Mouse (Mus musculus) testis, adult 2 months (tissue): ENCODE results near the gene Rnf150. TPM values are rescaled to one million over a fixed set of nuclear protein-coding genes. Genes with fewer than 3 reads are reported as not detected.

Experiments used
- H3K27ac ChIP-seq: fragments of 200-500 bp; 2 replicates; pipeline ENCODE4 v1.5.1; 2012; ENCODE audit warnings: low read depth, low read length; ENCODE audit not compliant: control insufficient read depth, insufficient read depth
- H3K27me3 ChIP-seq: fragments of 200-500 bp; 2 replicates; pipeline ENCODE4 v1.6.1; 2012; ENCODE audit warnings: mild to moderate bottlenecking, low read length, moderate library complexity; ENCODE audit not compliant: control insufficient read depth, insufficient read depth
- H3K36me3 ChIP-seq: fragments of 200-500 bp; 2 replicates; pipeline ENCODE4 v1.6.1; 2012; ENCODE audit warnings: mild to moderate bottlenecking, low read length; ENCODE audit not compliant: control insufficient read depth, insufficient read depth
- H3K4me1 ChIP-seq: fragments of 200-500 bp; 2 replicates; pipeline ENCODE4 v1.6.1; 2012; ENCODE audit warnings: low read length; ENCODE audit not compliant: control insufficient read depth, insufficient read depth
- H3K4me3 ChIP-seq: fragments of 200-500 bp; 2 replicates; pipeline ENCODE4 v1.5.1; 2012; ENCODE audit warnings: low read depth, mild to moderate bottlenecking, low read length, moderate library complexity, mixed read lengths; ENCODE audit not compliant: control insufficient read depth
- CTCF ChIP-seq: fragments of 200-500 bp; IDR thresholded peaks from 2 replicates; pipeline ENCODE4 v1.5.1; 2012; ENCODE audit warnings: low read depth, mild to moderate bottlenecking, inconsistent platforms, low read length, moderate library complexity; ENCODE audit not compliant: control insufficient read depth, insufficient read depth, insufficient replicate concordance
- POLR2A ChIP-seq: fragments of 200-500 bp; IDR thresholded peaks from 2 replicates; pipeline ENCODE4 v1.6.1; 2012; ENCODE audit warnings: low read depth, mild to moderate bottlenecking, inconsistent platforms, low read length, moderate library complexity; ENCODE audit not compliant: control insufficient read depth
- polyA plus RNA-seq: library from polyadenylated mRNA; depleted of rRNA; stranded (reverse); fragments of >200 nt; gene quantifications from 2 replicates; pipeline ENCODE4 v1.2.3, GENCODE M21; 2012; rRNA removed

The Rnf150 gene
- polyA plus RNA-seq: 0.33 and 0.37 TPM in 2 replicates

DNA sequence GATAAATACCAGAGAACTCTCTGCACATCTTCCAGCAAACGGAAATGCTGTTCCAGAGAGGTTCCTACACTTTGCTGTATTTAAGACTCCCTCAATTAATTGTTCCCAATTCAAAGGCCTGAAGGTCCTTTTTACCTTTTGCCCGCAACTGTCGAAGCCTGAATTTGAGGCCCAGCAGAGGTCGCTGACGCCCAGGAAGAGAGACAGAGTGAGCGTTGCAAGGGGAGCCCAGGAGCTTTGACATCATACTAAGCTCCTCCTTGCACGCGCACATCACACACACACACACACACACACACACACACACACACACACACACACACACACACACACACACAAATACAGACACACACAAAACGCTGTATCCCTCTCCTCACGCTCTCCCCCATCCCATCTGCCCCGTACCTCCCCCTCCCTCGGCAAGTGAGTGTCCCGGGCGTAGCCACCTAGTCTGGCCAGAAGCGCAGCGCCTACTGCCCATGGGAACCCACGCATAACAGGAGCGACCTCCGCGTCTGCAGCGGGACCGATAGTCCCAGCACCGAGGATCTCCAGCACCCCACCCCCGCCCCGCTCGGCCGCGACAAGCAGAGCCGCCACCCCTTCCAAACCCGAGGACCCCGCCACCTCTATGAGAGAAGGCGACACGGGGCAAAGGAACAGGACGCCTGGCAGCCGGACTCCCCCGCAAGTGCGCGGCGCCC is at the start of gene Rnf150:
TSS of gene Rnf150 (plus strand) at position 316 of the 704 bp plus-strand sequence.
- no peaks in the 10 kb centered on the region for H3K36me3 ChIP-seq
- no peaks in the 10 kb centered on the region for H3K27me3 ChIP-seq
- TF ChIP-seq CTCF (peak; percentile 55; the same call in 1 of the 2 replicates), POLR2A (no peak)
- peaks cover 5% of the 10 kb centered on the region for H3K4me1 ChIP-seq
- peak within 1 kb of the TSS; percentile 72 for H3K4me3 ChIP-seq
- H3K27ac ChIP-seq: no peak within 1 kb of the TSS

DNA sequence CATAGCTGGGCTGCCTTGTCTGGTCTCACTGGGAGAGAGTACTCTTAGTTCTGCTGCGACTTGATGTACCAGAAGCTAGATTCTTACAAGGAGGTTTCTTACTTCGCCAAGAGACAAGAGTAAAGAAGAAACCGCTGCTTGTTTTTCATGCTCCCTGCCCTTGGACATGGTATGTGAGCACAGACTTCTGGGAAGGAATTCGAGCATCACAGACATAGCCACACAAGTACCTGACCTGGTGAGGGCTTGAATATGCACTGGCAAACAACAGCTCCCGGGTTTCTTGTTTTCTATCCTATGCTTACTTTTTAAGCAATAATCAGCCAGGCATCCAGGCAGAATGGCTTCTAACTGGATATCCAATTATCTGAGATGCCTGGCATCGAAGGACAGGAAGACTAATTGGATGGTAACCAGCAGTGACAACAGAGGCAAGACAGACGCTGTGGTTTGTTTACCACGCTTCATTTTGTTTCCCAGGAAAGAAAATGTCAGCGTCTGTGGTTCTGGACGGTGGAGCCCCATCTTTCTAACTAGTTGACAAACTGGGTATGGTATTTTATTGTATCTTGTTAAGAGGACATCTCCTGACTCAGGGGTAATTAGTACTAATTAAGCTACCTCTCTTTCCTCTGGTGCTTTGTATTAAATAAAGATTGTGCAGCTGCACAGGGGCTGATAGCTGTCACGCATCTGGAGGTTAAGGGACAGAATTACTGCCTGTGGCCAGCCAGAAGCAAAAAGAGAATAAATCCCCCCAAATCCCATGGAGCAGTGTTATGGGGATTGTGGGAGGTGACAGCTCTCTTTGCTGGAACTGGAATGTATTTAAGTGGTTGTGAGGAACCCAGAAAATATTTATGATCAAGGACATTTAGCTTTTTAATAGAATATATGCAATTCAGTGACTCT is 36.8 kb upstream of the Rnf150 start:
- H3K36me3 ChIP-seq: no peaks in the 10 kb centered on the region
- no peak for TF ChIP-seq CTCF
- TF ChIP-seq POLR2A: no peak
- no peaks in the 10 kb centered on the region for H3K27me3 ChIP-seq
- no peaks in the 10 kb centered on the region for H3K4me1 ChIP-seq
- H3K27ac ChIP-seq: no peak overlapping the region
- no peak overlapping the region for H3K4me3 ChIP-seq

DNA sequence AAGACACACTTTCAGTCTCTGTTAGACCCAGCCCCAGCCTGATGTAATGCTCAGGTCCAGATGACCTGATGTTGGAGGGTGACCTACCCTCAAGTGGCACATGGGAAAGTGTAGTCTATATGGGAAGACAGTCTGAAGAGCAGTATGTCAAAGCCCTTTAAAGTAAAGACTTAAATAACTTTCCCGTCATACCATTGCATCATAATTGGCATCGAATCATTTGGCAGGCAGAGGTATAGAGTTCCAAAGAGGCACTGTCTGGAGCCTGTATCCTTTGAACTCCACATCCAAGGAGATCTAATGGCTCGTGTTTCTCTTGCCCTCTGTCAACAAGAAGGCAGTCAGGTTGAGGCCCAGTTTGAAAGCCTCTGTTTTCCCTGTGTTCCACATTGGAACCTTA is 22.7 kb upstream of the Rnf150 start:
- TF ChIP-seq CTCF (no peak), POLR2A (no peak)
- Histone ChIP-seq H3K27ac (no peak overlapping the region), H3K36me3 (no peaks in the 10 kb centered on the region), H3K4me1 (no peaks in the 10 kb centered on the region), H3K27me3 (no peaks in the 10 kb centered on the region), H3K4me3 (no peak overlapping the region)

DNA sequence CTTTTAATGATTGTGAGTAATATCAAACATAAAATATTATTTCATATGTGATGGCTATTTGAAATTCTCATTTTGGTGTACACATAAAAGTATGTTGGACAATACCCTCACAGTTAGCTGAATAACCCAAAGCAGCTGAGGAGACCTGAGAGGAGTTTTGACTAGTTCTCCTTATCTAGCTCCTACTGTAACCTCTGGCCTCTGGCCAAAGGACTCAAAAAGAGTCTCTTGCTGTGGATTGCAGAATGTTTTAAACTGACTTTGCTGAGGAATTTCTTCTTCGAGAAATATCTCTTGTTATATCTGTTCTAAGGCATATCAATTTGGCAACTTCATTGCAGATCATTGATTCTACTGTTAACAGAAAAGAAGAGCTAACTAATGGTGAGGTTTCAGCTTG is 22.2 kb upstream of the Rnf150 start:
- no peak for TF ChIP-seq POLR2A
- no peak for TF ChIP-seq CTCF
- H3K36me3 ChIP-seq: no peaks in the 10 kb centered on the region

GRCm38 (mm10) chr8:82841520-82842142 is 21.5 kb upstream of the Rnf150 start:
- Histone ChIP-seq H3K27me3 (no peaks in the 10 kb centered on the region), H3K36me3 (no peaks in the 10 kb centered on the region), H3K4me1 (no peaks in the 10 kb centered on the region), H3K4me3 (no peak overlapping the region), H3K27ac (no peak overlapping the region)
- no peak for TF ChIP-seq POLR2A
- no peak for TF ChIP-seq CTCF

More for the DNA sequence above, 22.2 kb upstream of the Rnf150 start:
- no peaks in the 10 kb centered on the region for H3K4me1 ChIP-seq
- H3K27ac ChIP-seq: no peak overlapping the region
- no peaks in the 10 kb centered on the region for H3K27me3 ChIP-seq
- no peak overlapping the region for H3K4me3 ChIP-seq

GRCm38 (mm10) chr8:82843697-82844096 is 19.5 kb upstream of the Rnf150 start:
- no peak for TF ChIP-seq POLR2A
- TF ChIP-seq CTCF: no peak
- Histone ChIP-seq H3K27me3 (no peaks in the 10 kb centered on the region), H3K4me3 (no peak overlapping the region), H3K4me1 (no peaks in the 10 kb centered on the region), H3K36me3 (no peaks in the 10 kb centered on the region), H3K27ac (no peak overlapping the region)

DNA sequence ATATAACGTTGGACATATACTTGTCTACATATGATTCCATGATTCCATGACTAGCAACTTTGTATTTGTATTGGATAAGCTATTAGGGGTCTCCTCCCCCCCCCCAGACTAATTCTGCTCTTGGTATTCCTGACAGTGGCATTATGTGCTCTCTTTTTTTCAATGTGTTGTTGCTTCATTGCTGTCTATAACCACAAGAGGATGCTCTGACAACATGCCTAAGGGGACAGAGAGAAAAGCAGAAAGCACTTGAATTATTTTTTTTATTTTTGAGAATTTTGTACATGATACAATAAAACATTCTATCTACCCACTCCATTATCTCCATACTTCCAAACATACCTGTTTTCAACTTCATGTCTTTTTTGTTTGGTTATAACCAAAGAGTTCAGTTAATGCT is 18.7 kb upstream of the Rnf150 start:
- H3K4me3 ChIP-seq: no peak overlapping the region
- no peaks in the 10 kb centered on the region for H3K4me1 ChIP-seq
- no peaks in the 10 kb centered on the region for H3K36me3 ChIP-seq
- no peaks in the 10 kb centered on the region for H3K27me3 ChIP-seq
- no peak overlapping the region for H3K27ac ChIP-seq
- TF ChIP-seq CTCF: no peak
- no peak for TF ChIP-seq POLR2A
